Mouse (Mus musculus) forebrain, embryonic 13.5 days (tissue): ENCODE measurements at regions not wholly inside any gene's neighbourhood (a gene's known extent, or its start where the extent isn't known, plus 50 kb on each side); places are given as distances from the start of the nearest gene placed in this dataset.

ENCODE experiments used
- ATAC-seq: fragments of 200-750 bp; cut with Nextera tagmentation; 2 replicates; pipeline ENCODE4 v1.8.0; 2017
- H3K27ac ChIP-seq: fragments of 300-500 bp; sonication (generic); 2 replicates; pipeline ENCODE4 v1.5.1; 2015; ENCODE audit warnings: inconsistent platforms, mild to moderate bottlenecking, moderate library complexity
- H3K27me3 ChIP-seq: fragments of 300-500 bp; sonication (generic); 2 replicates; pipeline ENCODE4 v1.6.1; 2015; ENCODE audit warnings: mild to moderate bottlenecking, inconsistent platforms
- H3K36me3 ChIP-seq: fragments of 300-500 bp; sonication (generic); 2 replicates; pipeline ENCODE4 v1.6.1; 2015; ENCODE audit warnings: mild to moderate bottlenecking, inconsistent platforms; ENCODE audit not compliant: poor library complexity, severe bottlenecking
- H3K4me1 ChIP-seq: fragments of 300-500 bp; sonication (generic); 2 replicates; pipeline ENCODE4 v1.6.1; 2015; ENCODE audit warnings: inconsistent platforms
- H3K4me2 ChIP-seq: fragments of 300-500 bp; sonication (generic); 2 replicates; pipeline ENCODE4 v1.6.1; 2015; ENCODE audit warnings: inconsistent platforms, mild to moderate bottlenecking, moderate library complexity
- H3K4me3 ChIP-seq: fragments of 300-500 bp; sonication (generic); 2 replicates; pipeline ENCODE4 v1.5.1; 2015; ENCODE audit warnings: mild to moderate bottlenecking, inconsistent platforms
- H3K9ac ChIP-seq: fragments of 300-500 bp; sonication (generic); 2 replicates; pipeline ENCODE4 v1.6.1; 2015; ENCODE audit warnings: mild to moderate bottlenecking, inconsistent platforms
- H3K9me3 ChIP-seq: fragments of 300-500 bp; sonication (generic); replicated peaks from 2 replicates; pipeline ENCODE4 v1.6.1; 2016; ENCODE audit warnings: inconsistent platforms
- WGBS: fragments of 180-500 bp; shearing (Covaris S2); methylation state at CpG from one replicate; pipeline ENCODE4 v1.1.7; 2015; 5-methylcytosine and 5-hydroxymethylcytosine counted together

DNA sequence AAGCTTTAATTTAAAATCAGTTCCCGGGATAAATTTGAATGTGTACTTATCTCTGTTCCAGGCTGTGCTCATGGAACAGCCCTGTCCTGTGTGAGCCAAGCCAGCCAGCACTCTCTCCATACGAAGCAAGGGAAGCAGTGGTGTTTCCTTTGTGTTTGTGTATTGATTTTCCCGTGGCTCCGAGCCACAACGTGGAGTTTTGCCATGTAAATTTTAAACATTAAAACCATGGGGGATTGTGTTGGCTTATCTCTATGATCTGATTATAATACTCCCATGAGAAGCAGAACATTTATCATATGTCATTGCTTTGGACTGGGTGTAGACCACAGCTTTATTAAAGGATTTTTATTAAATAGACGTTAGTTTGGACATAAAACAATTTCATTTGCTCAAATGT lies 106.1 kb upstream of the Npvf start:
- H3K36me3 ChIP-seq, result no peaks in the 10 kb centered on the region
- H3K4me3 ChIP-seq, result no peak overlapping the region
- H3K4me2 ChIP-seq, result no peak overlapping the region
- no peaks in the 10 kb centered on the region for H3K9me3 ChIP-seq
- no peak overlapping the region for H3K27ac ChIP-seq
- H3K9ac ChIP-seq, result no peak overlapping the region
- H3K4me1 ChIP-seq, result no peaks in the 10 kb centered on the region
- no peak for ATAC-seq
- WGBS, result 66% methylated on average over 6 of the region's 6 CpGs
- no peaks in the 10 kb centered on the region for H3K27me3 ChIP-seq

DNA sequence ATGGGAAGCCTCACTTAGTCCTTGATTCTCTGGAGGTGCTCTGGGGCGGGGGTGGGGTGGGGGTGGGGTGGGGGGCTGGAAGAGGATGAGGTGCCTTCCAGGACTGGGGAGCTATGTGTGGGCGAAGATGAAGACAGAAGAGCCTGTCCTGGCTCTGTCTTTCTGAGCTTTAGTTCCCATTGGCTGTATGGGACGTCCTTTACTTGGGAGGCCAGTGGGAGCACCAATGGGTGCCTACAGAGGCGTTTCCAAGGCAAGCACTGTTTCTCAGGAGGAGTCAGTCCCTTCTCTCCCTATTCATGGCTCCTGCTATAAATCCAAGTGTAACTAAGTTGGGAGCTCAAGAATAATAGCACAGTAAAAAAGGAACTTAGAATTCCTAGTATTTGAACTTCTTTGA lies 108.9 kb upstream of the Npvf start:
- no peak overlapping the region for H3K4me2 ChIP-seq
- no peak for ATAC-seq
- no peak overlapping the region for H3K4me3 ChIP-seq
- no peaks in the 10 kb centered on the region for H3K9me3 ChIP-seq
- no peak overlapping the region for H3K9ac ChIP-seq
- H3K36me3 ChIP-seq, result no peaks in the 10 kb centered on the region
- no peak overlapping the region for H3K27ac ChIP-seq
- WGBS, result 62% methylated on average over 4 of the region's 4 CpGs
- H3K27me3 ChIP-seq, result no peaks in the 10 kb centered on the region
- peaks cover 9% of the 10 kb centered on the region for H3K4me1 ChIP-seq

DNA sequence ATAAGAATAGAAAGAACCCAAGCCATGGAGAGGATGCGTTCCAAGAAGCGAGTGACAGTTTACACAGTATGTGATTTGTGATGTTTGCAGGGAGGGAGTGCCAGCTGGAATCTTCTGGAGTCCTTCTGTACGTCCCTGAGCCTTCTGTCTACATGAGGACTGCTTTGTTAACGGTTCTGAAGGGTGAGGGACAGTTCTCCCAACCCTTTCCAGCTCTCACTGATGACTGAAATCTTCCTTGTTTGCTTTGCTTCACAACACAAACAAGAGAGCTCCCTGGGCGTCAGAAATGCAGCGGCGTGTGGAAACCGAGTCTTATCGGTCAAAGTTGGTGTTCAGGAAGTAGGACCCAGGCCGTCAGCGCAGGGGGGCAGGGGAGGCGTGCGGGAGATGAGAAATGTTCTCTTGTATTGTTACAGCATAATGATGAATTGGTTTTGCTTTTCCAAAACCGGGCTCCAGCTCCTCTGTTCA lies 112.2 kb upstream of the Npvf start:
- H3K27me3 ChIP-seq, result no peaks in the 10 kb centered on the region
- no peak overlapping the region for H3K4me2 ChIP-seq
- H3K4me1 ChIP-seq, result peaks cover 9% of the 10 kb centered on the region
- H3K27ac ChIP-seq, result 0 out of 2 replicates have a peak overlapping the region, but pooled peaks have one; percentile 48
- ATAC-seq, result no peak
- no peak overlapping the region for H3K9ac ChIP-seq
- H3K9me3 ChIP-seq, result no peaks in the 10 kb centered on the region
- no peaks in the 10 kb centered on the region for H3K36me3 ChIP-seq
- no peak overlapping the region for H3K4me3 ChIP-seq
- 61% methylated on average over 14 of the region's 14 CpGs for WGBS

DNA sequence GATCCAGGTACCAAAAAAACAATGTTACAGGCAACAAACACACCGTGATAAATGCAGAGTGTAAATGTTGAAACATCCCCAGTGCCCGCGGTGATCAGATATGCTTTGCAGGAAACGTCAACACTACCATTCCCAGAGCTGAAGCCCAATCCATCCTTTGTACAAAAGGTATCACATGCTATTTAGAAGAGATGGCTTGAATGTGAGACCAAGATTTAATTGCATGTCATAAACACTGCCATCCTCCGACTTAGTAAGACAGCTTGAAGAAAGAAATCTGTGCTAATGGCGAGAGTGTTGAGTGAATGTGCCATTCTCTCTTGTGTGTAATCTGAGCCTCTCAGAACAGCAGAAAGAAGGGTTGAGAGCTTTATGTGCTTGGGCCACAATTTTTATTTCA lies 112.9 kb upstream of the Npvf start:
- H3K4me3 ChIP-seq, result no peak overlapping the region
- WGBS, result 40% methylated on average over 6 of the region's 6 CpGs
- no peak for ATAC-seq
- no peak overlapping the region for H3K4me2 ChIP-seq
- no peaks in the 10 kb centered on the region for H3K36me3 ChIP-seq
- H3K9ac ChIP-seq, result no peak overlapping the region
- no peaks in the 10 kb centered on the region for H3K9me3 ChIP-seq
- H3K4me1 ChIP-seq, result peaks cover 9% of the 10 kb centered on the region
- no peaks in the 10 kb centered on the region for H3K27me3 ChIP-seq
- H3K27ac ChIP-seq, result no peak overlapping the region

DNA sequence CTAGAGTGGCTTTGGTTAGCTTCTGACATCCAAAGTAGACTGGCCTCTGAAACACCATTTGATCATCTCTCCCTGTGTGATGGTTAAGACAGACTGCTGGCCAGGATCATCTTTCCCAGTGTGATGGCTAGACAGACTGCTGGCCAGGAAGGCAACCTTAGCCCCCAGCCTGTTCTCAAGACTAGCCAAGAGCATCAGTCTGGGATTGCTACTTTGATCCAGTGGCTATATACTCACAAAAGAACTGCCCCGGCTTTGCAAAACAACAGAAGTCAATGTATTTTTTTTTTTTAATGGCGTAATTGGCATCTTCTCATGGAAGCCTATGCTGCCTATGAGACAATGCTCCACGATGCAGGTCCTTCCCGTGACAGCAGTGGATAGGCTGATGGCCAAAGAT lies 113.6 kb upstream of the Npvf start:
- H3K4me2 ChIP-seq, result no peak overlapping the region
- H3K9ac ChIP-seq, result no peak overlapping the region
- no peak for ATAC-seq
- H3K9me3 ChIP-seq, result no peaks in the 10 kb centered on the region
- no peak overlapping the region for H3K27ac ChIP-seq
- H3K27me3 ChIP-seq, result no peaks in the 10 kb centered on the region
- 83% methylated on average over 4 of the region's 4 CpGs for WGBS
- H3K36me3 ChIP-seq, result no peaks in the 10 kb centered on the region
- H3K4me1 ChIP-seq, result peaks cover 9% of the 10 kb centered on the region
- H3K4me3 ChIP-seq, result no peak overlapping the region

DNA sequence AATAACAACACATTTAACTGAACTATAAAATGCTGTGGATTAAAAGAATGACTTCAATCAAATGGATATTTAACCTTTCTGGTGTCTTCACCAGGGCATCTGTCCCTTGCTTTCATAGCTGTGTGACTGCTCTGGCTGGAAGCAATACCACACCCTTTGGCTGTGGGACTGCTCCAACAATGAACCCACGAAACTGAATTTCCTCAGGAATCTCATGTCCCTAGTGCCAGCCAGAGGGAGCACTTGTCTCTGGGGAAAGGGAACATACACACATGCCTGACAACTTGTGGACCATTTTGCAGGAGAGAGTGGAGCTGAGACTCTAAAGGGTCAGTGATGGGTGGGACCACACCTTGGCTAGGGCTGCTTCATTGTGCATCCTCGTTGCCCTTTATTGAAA lies 114.9 kb upstream of the Npvf start:
- Histone ChIP-seq H3K9ac (no peak overlapping the region), H3K4me3 (no peak overlapping the region), H3K36me3 (no peaks in the 10 kb centered on the region), H3K4me2 (no peak overlapping the region), H3K9me3 (no peaks in the 10 kb centered on the region), H3K27me3 (no peaks in the 10 kb centered on the region), H3K27ac (no peak overlapping the region), H3K4me1 (peaks cover 9% of the 10 kb centered on the region)
- ATAC-seq, result no peak
- WGBS, result 83% methylated on average over 2 of the region's 2 CpGs

DNA sequence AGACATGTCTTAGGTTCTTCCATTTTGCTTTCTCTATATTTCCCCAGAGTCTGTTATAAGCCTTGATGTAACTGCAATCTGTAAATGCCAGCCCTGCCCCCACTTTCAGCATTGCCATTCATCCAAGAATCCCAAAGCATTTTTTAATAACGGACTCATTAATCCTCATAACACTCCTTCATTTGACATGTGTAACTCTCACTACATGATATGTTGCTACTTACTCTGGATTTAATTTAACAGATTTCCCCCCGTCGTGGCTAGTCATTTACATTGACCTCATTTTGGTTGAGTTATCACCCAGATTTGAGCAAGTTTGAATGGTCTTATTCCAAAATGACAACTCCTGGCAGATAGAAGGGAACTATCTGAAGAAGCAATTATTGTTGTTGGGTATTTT lies 116.2 kb upstream of the Npvf start:
- peaks cover 13% of the 10 kb centered on the region for H3K4me1 ChIP-seq
- H3K27me3 ChIP-seq, result no peaks in the 10 kb centered on the region
- no peak overlapping the region for H3K4me3 ChIP-seq
- no peaks in the 10 kb centered on the region for H3K9me3 ChIP-seq
- no peak overlapping the region for H3K4me2 ChIP-seq
- WGBS, result 84% methylated on average over 3 of the region's 3 CpGs
- ATAC-seq, result no peak
- no peak overlapping the region for H3K9ac ChIP-seq
- H3K36me3 ChIP-seq, result no peaks in the 10 kb centered on the region
- no peak overlapping the region for H3K27ac ChIP-seq

DNA sequence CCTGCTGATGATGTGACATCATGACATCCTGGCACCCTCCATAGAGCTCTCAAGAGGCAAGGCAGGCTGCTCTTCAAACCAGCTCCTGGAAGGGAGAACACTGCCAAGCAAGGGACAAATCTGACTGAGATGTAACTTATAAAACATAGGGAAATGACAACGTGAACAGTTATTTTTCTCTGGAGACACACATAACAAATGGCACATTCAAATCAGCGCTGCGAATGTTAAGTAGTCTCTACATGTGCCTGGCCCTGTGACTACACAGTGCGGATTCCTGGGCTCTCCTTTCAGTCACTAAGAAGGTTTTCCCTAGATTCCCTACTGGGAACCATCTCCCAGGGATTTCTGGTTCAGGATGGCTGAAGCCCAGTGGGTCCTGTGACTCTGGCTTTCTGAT lies 121.4 kb upstream of the Npvf start:
- H3K27ac ChIP-seq, result peak overlapping the region; percentile 92
- H3K9ac ChIP-seq, result peak overlapping the region; percentile 37; the same call in 1 of the 2 replicates
- WGBS, result 58% methylated on average over 4 of the region's 4 CpGs
- no peaks in the 10 kb centered on the region for H3K9me3 ChIP-seq
- H3K36me3 ChIP-seq, result no peaks in the 10 kb centered on the region
- peaks cover 36% of the 10 kb centered on the region for H3K4me1 ChIP-seq
- no peak for ATAC-seq
- no peak overlapping the region for H3K4me3 ChIP-seq
- 0 out of 2 replicates have a peak, but pooled peaks cover under 1% of the 10 kb centered on the region for H3K27me3 ChIP-seq
- H3K4me2 ChIP-seq, result 0 out of 2 replicates have a peak overlapping the region, but pooled peaks have one; percentile 46

DNA sequence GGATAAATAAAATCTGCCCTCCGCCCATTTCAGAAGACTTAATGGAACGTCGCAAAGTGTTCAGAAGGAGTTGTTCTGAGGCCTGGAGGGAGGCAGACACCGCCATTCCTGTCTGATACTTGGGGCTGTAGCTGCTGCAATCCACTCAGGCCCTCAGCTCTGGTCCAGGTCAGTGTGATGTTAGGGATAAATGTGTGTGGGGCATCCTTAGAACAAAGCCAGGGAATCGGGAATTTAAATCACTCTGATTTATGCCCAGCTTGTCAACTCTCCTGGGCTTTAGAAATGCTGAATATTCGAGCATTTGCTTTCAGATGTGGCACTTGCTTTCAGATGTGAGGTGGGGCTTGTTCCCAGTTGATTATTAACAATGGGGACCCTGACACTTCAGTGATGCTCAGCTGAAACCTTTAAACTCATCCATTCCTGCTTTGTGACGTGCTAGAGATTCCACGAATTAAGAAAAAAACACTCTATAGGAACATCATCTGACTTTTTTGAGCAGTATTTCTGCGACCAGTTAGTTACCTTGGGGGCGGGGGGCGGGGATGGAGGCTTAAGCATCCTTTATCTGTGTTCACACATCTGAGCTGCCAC lies 122.1 kb upstream of the Npvf start:
- Histone ChIP-seq H3K27me3 (peaks cover 8% of the 10 kb centered on the region; the same call in 1 of the 2 replicates), H3K36me3 (no peaks in the 10 kb centered on the region), H3K4me3 (no peak overlapping the region), H3K9ac (peak overlapping the region; percentile 37; the same call in 1 of the 2 replicates), H3K27ac (peak overlapping the region; percentile 92), H3K9me3 (no peaks in the 10 kb centered on the region), H3K4me1 (peaks cover 40% of the 10 kb centered on the region), H3K4me2 (peak overlapping the region; percentile 46)
- 20% methylated on average over 11 of the region's 11 CpGs for WGBS
- 0 out of 2 replicates have a peak, but pooled peaks have one; percentile 6 for ATAC-seq

DNA sequence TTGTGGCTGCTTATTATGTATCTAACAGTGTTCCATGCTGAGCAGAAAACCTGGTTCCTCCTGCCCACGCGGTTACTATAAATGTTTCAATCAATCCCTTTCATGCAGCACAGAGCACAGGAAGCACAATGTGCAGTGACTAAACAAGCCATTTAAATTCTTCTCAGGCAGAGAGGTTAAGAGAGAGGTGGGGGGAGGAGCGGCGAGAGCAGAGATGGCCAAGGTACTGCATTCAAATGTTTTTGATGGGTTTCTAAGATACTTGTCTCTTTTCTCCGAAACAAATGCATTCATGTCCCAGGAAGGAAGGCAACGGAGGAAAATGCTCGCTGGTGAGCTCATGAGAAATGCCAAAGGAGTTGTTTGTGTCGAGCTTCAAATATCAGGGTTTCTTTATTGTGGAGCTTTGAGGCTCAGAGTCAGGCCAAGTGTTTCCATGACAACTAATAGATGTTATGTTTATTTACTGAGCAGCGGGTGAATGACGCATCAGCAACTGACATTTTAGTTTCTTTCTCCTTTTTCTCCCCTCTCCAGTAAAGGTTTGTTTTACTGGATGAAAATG lies 122.8 kb upstream of the Npvf start:
- Histone ChIP-seq H3K9ac (peak overlapping the region; percentile 37; the same call in 1 of the 2 replicates), H3K4me3 (no peak overlapping the region; the same call in 1 of the 2 replicates), H3K36me3 (no peaks in the 10 kb centered on the region), H3K9me3 (no peaks in the 10 kb centered on the region), H3K27ac (peak overlapping the region; percentile 92), H3K4me2 (peak overlapping the region; percentile 46), H3K4me1 (peaks cover 40% of the 10 kb centered on the region), H3K27me3 (peaks cover 8% of the 10 kb centered on the region; the same call in 1 of the 2 replicates)
- WGBS, result 2% methylated on average over 10 of the region's 10 CpGs
- ATAC-seq, result peak; percentile 88

DNA sequence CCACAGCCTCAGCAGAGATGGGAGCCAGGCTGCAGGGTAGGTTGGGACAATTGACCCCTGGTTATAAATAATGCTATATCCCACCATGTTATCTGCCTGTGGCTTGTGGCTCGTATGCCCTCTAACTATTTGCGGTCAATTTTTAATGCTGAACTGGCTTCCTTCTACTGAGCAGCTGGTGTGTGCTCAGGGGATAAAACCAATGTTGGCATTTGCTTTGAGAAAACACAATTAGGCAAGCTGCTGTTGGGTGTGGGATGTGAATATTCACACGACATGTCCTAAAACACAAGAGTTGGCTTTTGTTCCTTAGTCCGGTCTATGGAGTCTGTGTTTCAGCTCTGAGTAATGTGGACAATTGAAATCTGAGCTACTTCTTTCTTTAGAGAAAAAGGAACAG lies 123.6 kb upstream of the Npvf start:
- H3K36me3 ChIP-seq, result no peaks in the 10 kb centered on the region
- no peaks in the 10 kb centered on the region for H3K9me3 ChIP-seq
- H3K27me3 ChIP-seq, result peaks cover 8% of the 10 kb centered on the region; the same call in 1 of the 2 replicates
- H3K9ac ChIP-seq, result no peak overlapping the region
- H3K27ac ChIP-seq, result peak overlapping the region; percentile 92
- ATAC-seq, result peak; percentile 16; the same call in 1 of the 2 replicates
- WGBS, result 10% methylated on average over 4 of the region's 4 CpGs
- H3K4me1 ChIP-seq, result peaks cover 40% of the 10 kb centered on the region
- H3K4me3 ChIP-seq, result no peak overlapping the region
- H3K4me2 ChIP-seq, result peak overlapping the region; percentile 46

DNA sequence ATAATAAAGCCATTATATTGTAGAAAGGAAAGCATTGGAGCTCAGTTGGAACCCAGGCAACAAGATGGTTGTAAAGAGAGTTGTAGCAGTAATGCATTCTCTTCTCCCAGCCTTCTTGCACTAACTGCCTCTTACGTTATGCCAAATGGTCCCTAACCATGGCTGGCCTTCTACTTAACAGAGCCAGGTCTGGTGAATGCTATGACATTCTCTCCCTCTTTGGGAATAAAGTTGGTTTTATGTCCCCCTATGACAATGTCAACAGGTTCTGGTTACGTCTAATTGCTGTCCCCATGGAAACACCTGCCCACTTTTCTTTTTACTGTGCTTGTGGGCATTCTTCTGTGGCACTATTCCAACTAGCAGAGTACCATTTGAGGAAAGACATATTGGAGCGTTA lies 126.4 kb upstream of the Npvf start:
- WGBS, result 77% methylated on average over 3 of the region's 3 CpGs

More for the DNA sequence above, 126.4 kb upstream of the Npvf start:
- Histone ChIP-seq H3K36me3 (no peaks in the 10 kb centered on the region), H3K9ac (no peak overlapping the region), H3K27me3 (peaks cover 8% of the 10 kb centered on the region; the same call in 1 of the 2 replicates), H3K9me3 (no peaks in the 10 kb centered on the region), H3K27ac (no peak overlapping the region), H3K4me3 (no peak overlapping the region), H3K4me2 (no peak overlapping the region), H3K4me1 (peaks cover 42% of the 10 kb centered on the region)
- no peak for ATAC-seq
